Mouse (Mus musculus): Measurements from ENCODE around the gene Zbtb11.

GRCm38 (mm10) chr16:56012789-56013743 is 39.4 kb downstream of the Zbtb11 start:
- no peak for TF ChIP-seq GATA1 (IDR thresholded peaks at IDR 0.05; ENCODE audit: low read length)
- no peak for TF ChIP-seq TAL1 (IDR thresholded peaks at IDR 0.05; ENCODE audit: low read length)
